Mouse (Mus musculus): ENCODE measurements at regions not wholly inside any gene's neighbourhood (a gene's known extent, or its start where the extent isn't known, plus 50 kb on each side); places are given as distances from the start of the nearest gene placed in this dataset.

- in situ Hi-C loops (cut with MboI; ENCODE audit: low pct_unique_long_range_greater_than_20kb), result loop anchor here (25.0 kb wide), 1 partner anchor 332 kb away; no protein-coding TSS in a partner anchor
- ATAC-seq (peak; percentile 60), DNase-seq (ENCODE audit: low read depth, low spot score) (no peak)
- CTCF ChIA-PET, result interaction anchor here (1.0 kb wide), 1 partner anchor 12 kb away, joined by 3 read pairs; no protein-coding TSS in a partner anchor
- H3K27me3 ChIP-seq, result no peaks in the 10 kb centered on the region
- TF ChIP-seq CTCF (IDR thresholded peaks at IDR 0.05), result no peak
- POLR2A ChIA-PET, result no interaction called here
These were observed 152.6 kb downstream of the Irs2 start for GRCm38 (mm10) chr8:10855696-10856095.

- ATAC-seq (no peak), DNase-seq (ENCODE audit: low read depth, low spot score) (no peak)
- TF ChIP-seq CTCF (IDR thresholded peaks at IDR 0.05), result no peak
- POLR2A ChIA-PET, result no interaction called here
- in situ Hi-C loops (cut with MboI; ENCODE audit: low pct_unique_long_range_greater_than_20kb), result loop anchor here (25.0 kb wide), 1 partner anchor 332 kb away; no protein-coding TSS in a partner anchor
- H3K27me3 ChIP-seq, result no peaks in the 10 kb centered on the region
- CTCF ChIA-PET, result interaction anchor here (0.9 kb wide), 1 partner anchor 9 kb away, joined by 3 read pairs; no protein-coding TSS in a partner anchor
These were observed 153.1 kb downstream of the Irs2 start for GRCm38 (mm10) chr8:10855131-10855530.

DNA sequence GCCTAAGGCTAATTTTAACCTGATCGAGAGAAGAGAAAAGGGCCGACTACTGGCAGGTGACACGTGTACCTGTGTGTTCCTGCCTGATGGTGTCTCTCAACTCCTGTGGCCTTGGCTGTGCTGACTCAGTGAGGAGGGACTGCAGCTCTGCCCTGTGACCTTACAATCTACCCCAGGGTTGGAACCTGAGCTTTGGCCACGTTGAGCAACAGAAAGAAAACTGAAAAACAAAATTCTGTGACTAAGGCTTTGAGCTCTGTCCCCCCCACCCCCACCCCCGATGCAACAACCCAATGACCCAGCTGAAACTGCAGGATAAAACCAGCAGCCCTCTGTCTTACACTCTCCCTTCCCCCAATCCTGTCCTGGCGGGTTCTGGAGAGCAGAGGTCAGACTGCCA is 153.7 kb downstream of the Irs2 start:
- no peaks in the 10 kb centered on the region for H3K27me3 ChIP-seq
- CTCF ChIA-PET, result interaction anchor here (0.9 to 1.1 kb wide), 2 partner anchors 9 to 16 kb away, joined by 3 to 4 read pairs; no protein-coding TSS in a partner anchor
- no peak for TF ChIP-seq CTCF (IDR thresholded peaks at IDR 0.05)
- in situ Hi-C loops (cut with MboI; ENCODE audit: low pct_unique_long_range_greater_than_20kb), result loop anchor here (25.0 kb wide), 1 partner anchor 333 kb away; no protein-coding TSS in a partner anchor
- POLR2A ChIA-PET, result no interaction called here
- ATAC-seq (no peak), DNase-seq (ENCODE audit: low read depth, low spot score) (no peak)

DNA sequence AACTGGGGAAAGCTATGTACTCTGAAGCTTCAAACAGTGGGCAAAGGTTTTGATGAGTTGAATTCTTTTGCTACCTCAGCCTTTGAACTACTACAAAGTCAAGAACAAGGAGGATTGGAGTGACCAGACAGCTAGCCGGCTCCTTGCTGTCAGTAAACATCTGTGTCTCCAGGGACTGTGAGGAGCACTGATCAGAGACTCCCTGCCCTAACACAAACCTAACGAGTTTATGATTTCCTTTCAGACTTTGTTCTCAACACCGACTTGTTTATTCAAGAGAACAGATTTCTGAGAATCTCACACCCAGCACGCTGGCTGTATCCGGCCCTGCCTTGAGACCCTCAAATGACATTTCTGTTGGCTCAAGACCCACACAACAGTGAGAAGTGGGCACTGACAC is 154.4 kb downstream of the Irs2 start:
- H3K27me3 ChIP-seq, result no peaks in the 10 kb centered on the region
- no peak for TF ChIP-seq CTCF (IDR thresholded peaks at IDR 0.05)
- ChIA-PET CTCF (interaction anchor here (1.1 kb wide), 1 partner anchor 16 kb away, joined by 4 read pairs; no protein-coding TSS in a partner anchor), POLR2A (interaction anchor here (1.0 kb wide), 1 partner anchor 8 kb away, joined by 3 read pairs; no protein-coding TSS in a partner anchor)
- no peak for ATAC-seq
- no peak for DNase-seq (ENCODE audit: low read depth, low spot score)
- in situ Hi-C loops (cut with MboI; ENCODE audit: low pct_unique_long_range_greater_than_20kb), result loop anchor here (25.0 kb wide), 1 partner anchor 333 kb away; no protein-coding TSS in a partner anchor

DNA sequence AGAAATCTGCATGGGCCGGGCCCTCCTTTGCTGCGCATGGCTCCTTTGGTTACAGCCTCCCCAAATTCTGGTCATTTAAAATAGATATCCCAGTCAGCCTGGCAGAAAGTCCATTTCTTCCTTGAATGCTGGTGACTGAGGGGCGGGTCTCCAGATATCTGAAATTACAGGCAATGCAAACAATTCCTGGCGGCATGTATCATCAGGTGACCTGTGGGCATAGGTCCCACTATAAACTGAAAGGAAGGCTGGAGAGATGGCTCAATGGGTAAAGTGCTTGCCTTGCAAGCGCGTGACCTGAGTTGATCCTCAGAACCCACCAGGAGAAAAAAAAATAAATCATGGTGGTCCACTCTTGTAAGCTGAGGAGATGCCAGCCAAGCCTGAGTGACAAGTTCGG is 158.3 kb downstream of the Irs2 start:
- CTCF ChIA-PET, result no interaction called here
- in situ Hi-C loops (cut with MboI; ENCODE audit: low pct_unique_long_range_greater_than_20kb), result loop anchor here (25.0 kb wide), 1 partner anchor 337 kb away; no protein-coding TSS in a partner anchor
- no peak for DNase-seq (ENCODE audit: low read depth, low spot score)
- no peak for TF ChIP-seq CTCF (IDR thresholded peaks at IDR 0.05)
- no peaks in the 10 kb centered on the region for H3K27me3 ChIP-seq
- ATAC-seq, result no peak
- POLR2A ChIA-PET, result no interaction called here

GRCm38 (mm10) chr8:10845607-10846006 is 162.7 kb downstream of the Irs2 start:
- CTCF ChIA-PET, result no interaction called here
- in situ Hi-C loops (cut with MboI; ENCODE audit: low pct_unique_long_range_greater_than_20kb), result no loop called here
- POLR2A ChIA-PET, result no interaction called here
- ATAC-seq (no peak), DNase-seq (ENCODE audit: low read depth, low spot score) (no peak)
- no peak for TF ChIP-seq CTCF (IDR thresholded peaks at IDR 0.05)
- H3K27me3 ChIP-seq, result no peaks in the 10 kb centered on the region

DNA sequence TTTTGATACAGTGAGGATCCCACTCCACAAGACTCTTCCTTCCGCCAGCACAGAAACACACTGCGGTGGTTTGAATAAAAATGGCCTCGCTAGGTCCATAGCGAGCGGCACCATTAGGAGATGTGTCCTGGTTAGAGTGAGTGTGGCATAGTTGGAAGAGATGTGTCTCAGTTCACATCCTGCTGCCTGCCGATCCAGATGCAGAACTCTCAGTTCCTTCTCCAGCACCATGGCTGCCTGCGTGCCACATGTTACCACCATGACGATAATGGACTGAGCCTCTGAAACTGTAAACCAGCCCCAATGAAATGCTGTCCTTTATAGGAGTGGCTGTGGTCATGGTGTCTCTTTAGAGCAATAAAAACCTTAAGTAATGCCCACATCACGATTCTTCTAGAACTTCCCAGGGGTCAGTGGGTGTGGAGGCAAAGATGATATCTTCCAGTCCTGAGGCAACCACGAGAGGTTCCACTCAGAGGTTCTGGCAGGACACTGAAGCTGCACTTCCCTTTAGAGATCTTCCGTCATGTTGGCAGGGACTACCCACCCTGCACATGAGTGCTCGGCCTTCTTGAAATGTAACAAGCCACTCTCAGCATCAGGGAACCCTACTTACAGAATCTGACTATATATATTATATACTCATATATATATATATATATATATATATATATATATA is 167.3 kb downstream of the Irs2 start:
- no peak for TF ChIP-seq CTCF (IDR thresholded peaks at IDR 0.05)
- no peaks in the 10 kb centered on the region for H3K27me3 ChIP-seq
- in situ Hi-C loops (cut with MboI; ENCODE audit: low pct_unique_long_range_greater_than_20kb), result no loop called here
- ATAC-seq (no peak), DNase-seq (ENCODE audit: low read depth, low spot score) (no peak)
- ChIA-PET POLR2A (no interaction called here), CTCF (no interaction called here)

GRCm38 (mm10) chr8:10840044-10840443 is 168.2 kb downstream of the Irs2 start:
- DNase-seq (ENCODE audit: low read depth, low spot score), result no peak
- in situ Hi-C loops (cut with MboI; ENCODE audit: low pct_unique_long_range_greater_than_20kb), result no loop called here
- ChIA-PET CTCF (no interaction called here), POLR2A (interaction anchor here (0.8 kb wide), 1 partner anchor 176 kb away, joined by 3 read pairs; no protein-coding TSS in a partner anchor)
- TF ChIP-seq CTCF (IDR thresholded peaks at IDR 0.05), result no peak
- ATAC-seq, result no peak
- H3K27me3 ChIP-seq, result no peaks in the 10 kb centered on the region

DNA sequence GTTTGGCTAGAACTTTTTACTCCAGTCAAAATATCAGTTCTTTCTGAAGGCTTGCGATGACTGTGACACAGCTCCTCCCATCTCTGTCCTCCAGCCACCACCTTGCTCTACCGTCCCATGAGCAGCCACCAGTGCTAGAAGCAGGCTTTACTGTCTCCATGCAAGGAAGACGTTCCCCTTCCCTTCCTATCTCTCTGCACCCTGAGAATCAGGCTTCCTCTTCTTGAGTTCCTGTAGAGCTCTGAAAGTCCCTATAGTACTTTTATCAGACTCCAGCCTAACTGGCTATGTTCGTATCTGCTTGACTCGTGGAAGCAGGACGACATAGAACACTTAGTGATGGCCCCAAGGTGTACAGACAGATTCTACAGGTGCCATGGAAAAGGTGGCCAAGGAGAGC is 173.2 kb downstream of the Irs2 start:
- DNase-seq (ENCODE audit: low read depth, low spot score) (no peak), ATAC-seq (no peak)
- no peak for TF ChIP-seq CTCF (IDR thresholded peaks at IDR 0.05)
- in situ Hi-C loops (cut with MboI; ENCODE audit: low pct_unique_long_range_greater_than_20kb), result no loop called here
- POLR2A ChIA-PET, result no interaction called here
- H3K27me3 ChIP-seq, result no peaks in the 10 kb centered on the region
- CTCF ChIA-PET, result no interaction called here

- DNase-seq (ENCODE audit: low read depth, low spot score) (no peak), ATAC-seq (no peak)
- POLR2A ChIA-PET, result no interaction called here
- TF ChIP-seq CTCF (IDR thresholded peaks at IDR 0.05), result no peak
- H3K27me3 ChIP-seq, result no peaks in the 10 kb centered on the region
- in situ Hi-C loops (cut with MboI; ENCODE audit: low pct_unique_long_range_greater_than_20kb), result no loop called here
- CTCF ChIA-PET, result no interaction called here
These were observed 176.4 kb downstream of the Irs2 start for GRCm38 (mm10) chr8:10831864-10832263.

GRCm38 (mm10) chr8:10831277-10831676 is 177.0 kb downstream of the Irs2 start:
- CTCF ChIA-PET, result no interaction called here
- ATAC-seq, result no peak
- POLR2A ChIA-PET, result no interaction called here

More at GRCm38 (mm10) chr8:10831277-10831676, 177.0 kb downstream of the Irs2 start:
- no peaks in the 10 kb centered on the region for H3K27me3 ChIP-seq
- in situ Hi-C loops (cut with MboI; ENCODE audit: low pct_unique_long_range_greater_than_20kb), result no loop called here
- DNase-seq (ENCODE audit: low read depth, low spot score), result no peak
- TF ChIP-seq CTCF (IDR thresholded peaks at IDR 0.05), result no peak
